Mouse (Mus musculus) forebrain, postnatal 0 days (tissue): Measurements from ENCODE around the gene Tlr9. TPM values are rescaled to one million over a fixed set of nuclear protein-coding genes. Genes with fewer than 3 reads are reported as not detected.

Source experiments
- ATAC-seq: fragments of 200-750 bp; cut with Nextera tagmentation; 2 replicates; pipeline ENCODE4 v1.8.0; 2017; ENCODE audit warnings: mild to moderate bottlenecking, moderate library complexity
- DNase-seq: peaks from one replicate; pipeline ENCODE4 v3.0.0-alpha.2; 2015
- H3K27ac ChIP-seq: fragments of 300-500 bp; sonication (generic); 2 replicates; pipeline ENCODE4 v1.5.1; 2014; ENCODE audit warnings: low read depth, mild to moderate bottlenecking, antibody characterized with exemption, low read length, moderate library complexity, mixed read lengths
- H3K27me3 ChIP-seq: fragments of 300-500 bp; sonication (generic); 2 replicates; pipeline ENCODE4 v1.6.1; 2014; ENCODE audit warnings: mild to moderate bottlenecking, low read length, mixed read lengths; ENCODE audit not compliant: insufficient read depth
- H3K36me3 ChIP-seq: fragments of 300-500 bp; sonication (generic); 2 replicates; pipeline ENCODE4 v1.6.1; 2014; ENCODE audit warnings: mild to moderate bottlenecking, moderate library complexity; ENCODE audit not compliant: insufficient read depth
- H3K4me1 ChIP-seq: fragments of 300-500 bp; sonication (generic); 2 replicates; pipeline ENCODE4 v1.6.1; 2014; ENCODE audit warnings: antibody characterized with exemption; ENCODE audit not compliant: insufficient read depth
- H3K4me2 ChIP-seq: fragments of 300-500 bp; sonication (generic); 2 replicates; pipeline ENCODE4 v1.6.1; 2014; ENCODE audit warnings: low read depth, mild to moderate bottlenecking, moderate library complexity
- H3K4me3 ChIP-seq: fragments of 300-500 bp; sonication (generic); 2 replicates; pipeline ENCODE4 v1.5.1; 2014; ENCODE audit warnings: low read depth, low read length, mixed read lengths
- H3K9ac ChIP-seq: fragments of 300-500 bp; sonication (generic); 2 replicates; pipeline ENCODE4 v1.6.1; 2014; ENCODE audit warnings: mild to moderate bottlenecking
- H3K9me3 ChIP-seq: fragments of 300-500 bp; sonication (generic); 2 replicates; pipeline ENCODE4 v1.6.1; 2016; ENCODE audit warnings: low read length
- CTCF ChIP-seq: sonication (generic); IDR thresholded peaks from 2 replicates; pipeline ENCODE4 v1.5.1; 2016; ENCODE audit warnings: antibody characterized with exemption, control low read depth, low read depth
- WGBS: fragments of 180-500 bp; shearing (Covaris S2); extraction: QIAGEN DNeasy Blood & Tissue Kit; methylation state at CpG from one replicate; pipeline ENCODE4 v1.1.7; 2014; 5-methylcytosine and 5-hydroxymethylcytosine counted together
- microRNA counts: library from miRNA; unstranded; fragments of <30 nt; microRNA quantifications from one replicate; lab custom pipeline; 2015
- microRNA-seq, 2 experiments: library from miRNA; unstranded; fragments of <30 nt; microRNA quantifications; one replicate each; pipeline ENCODE4; 2016
- polyA plus RNA-seq: library from polyadenylated mRNA; unstranded; fragments of >200 nt; fragmentation: Nextera tagmentation; extraction: Ambion mirVana; gene quantifications from 2 replicates; pipeline ENCODE4 v1.2.1, GENCODE M21; 2015
- total RNA-seq: library from RNA; depleted of rRNA; stranded (reverse); fragments of >200 nt; gene quantifications from 2 replicates; pipeline ENCODE4 v1.2.3, GENCODE M21; 2014; rRNA removed

Gene Tlr9
- total and polyA plus RNA-seq, 2 experiments from 2014 or later = 0.04 to 0.14 TPM

DNA sequence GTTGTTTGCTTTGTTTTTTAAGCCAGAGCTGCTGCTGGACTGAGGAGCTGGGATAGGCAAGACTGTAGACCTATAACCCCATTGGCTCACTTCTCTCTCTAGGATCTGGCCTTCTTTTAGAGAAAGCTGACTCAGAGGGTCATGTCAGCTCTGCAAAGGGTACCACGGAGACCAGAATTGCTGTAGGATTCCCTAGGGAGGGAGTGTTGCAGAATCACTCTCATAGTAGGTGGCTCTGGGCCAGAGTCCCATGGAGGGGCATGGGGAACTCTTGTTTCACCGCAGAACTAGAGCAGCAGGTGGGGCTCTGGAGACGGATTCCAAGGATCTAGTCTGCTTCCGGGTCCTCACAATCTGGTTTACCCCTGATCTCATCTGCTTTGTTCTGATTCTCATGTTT is 51.4 kb downstream of the Tlr9 start:
- ATAC-seq = no peak
- Histone ChIP-seq H3K9ac (no peak overlapping the region), H3K27me3 (no peaks in the 10 kb centered on the region), H3K4me3 (no peak overlapping the region), H3K36me3 (no peaks in the 10 kb centered on the region), H3K27ac (no peak overlapping the region), H3K4me2 (no peak overlapping the region), H3K4me1 (peaks cover 17% of the 10 kb centered on the region), H3K9me3 (no peaks in the 10 kb centered on the region)
- no peak for TF ChIP-seq CTCF
- DNase-seq = no peak
- WGBS = 62% methylated on average over 4 of the region's 4 CpGs

DNA sequence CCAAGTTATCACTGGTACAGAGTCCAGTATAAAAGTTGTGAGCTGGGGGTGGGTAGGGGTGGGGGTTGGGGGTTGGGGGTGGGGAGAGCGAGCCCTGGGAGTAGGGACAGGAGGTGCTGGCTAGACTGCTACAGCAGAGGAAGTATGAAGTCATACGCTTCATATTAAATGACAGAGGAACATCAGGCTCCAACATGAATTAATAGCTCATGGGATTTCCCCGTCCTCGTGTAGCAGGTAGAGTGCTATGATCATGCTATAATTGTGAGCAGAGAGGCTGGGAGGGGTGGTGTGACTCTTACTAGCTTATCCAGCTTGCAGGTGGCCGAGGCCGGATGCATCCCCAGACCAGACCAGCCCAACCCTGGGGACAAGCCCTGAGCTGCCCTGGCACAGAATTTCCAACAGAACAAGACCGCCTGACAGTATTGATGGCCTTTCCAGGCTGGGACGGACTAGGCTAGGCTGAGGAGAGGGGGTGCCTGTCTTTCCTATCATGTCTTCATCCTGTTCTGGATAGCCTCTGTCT is 52.3 kb downstream of the Tlr9 start:
- TF ChIP-seq CTCF = no peak
- Histone ChIP-seq H3K27ac (no peak overlapping the region), H3K27me3 (no peaks in the 10 kb centered on the region), H3K4me3 (no peak overlapping the region), H3K4me2 (no peak overlapping the region), H3K4me1 (peaks cover 8% of the 10 kb centered on the region), H3K36me3 (no peaks in the 10 kb centered on the region), H3K9me3 (no peaks in the 10 kb centered on the region), H3K9ac (no peak overlapping the region)
- DNase-seq (no peak), ATAC-seq (no peak)
- WGBS = 88% methylated on average over 8 of the region's 8 CpGs

DNA sequence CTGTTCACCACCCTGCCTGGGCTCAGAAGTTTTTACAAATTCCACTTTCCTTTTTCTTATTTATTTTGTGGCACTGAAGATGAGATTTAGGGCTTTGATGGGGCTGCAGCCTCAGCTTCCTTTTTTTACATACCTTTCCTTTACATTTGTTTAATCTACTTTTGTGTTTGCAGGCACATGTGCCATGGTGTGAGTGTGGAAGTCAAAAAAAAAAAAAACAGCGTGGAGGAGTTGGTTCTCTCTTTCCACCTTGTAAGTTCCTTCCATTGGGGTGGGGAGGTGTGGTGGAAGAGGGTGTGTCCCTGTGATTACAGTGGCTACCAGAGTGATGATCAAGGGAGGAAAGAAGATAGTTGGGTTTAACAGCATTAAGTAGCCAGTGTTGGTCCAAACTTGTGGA is 53.4 kb downstream of the Tlr9 start:
- no peak for ATAC-seq
- Histone ChIP-seq H3K27ac (no peak overlapping the region), H3K36me3 (no peaks in the 10 kb centered on the region), H3K9me3 (no peaks in the 10 kb centered on the region), H3K27me3 (no peaks in the 10 kb centered on the region), H3K4me1 (no peaks in the 10 kb centered on the region), H3K4me3 (no peak overlapping the region), H3K9ac (no peak overlapping the region), H3K4me2 (no peak overlapping the region)
- WGBS = 72% methylated on average over 1 of the region's 1 CpGs
- DNase-seq = no peak
- TF ChIP-seq CTCF = no peak

MicroRNA genes within 50 kb of the gene (microRNA counts, 519-probe panel; counts per million panel counts)
- 7,955 counts per million, percentile 97 among the panel's probes with 10 or more counts for microRNA mmu-let-7g (lab: Ali Mortazavi, UCI)

Small RNAs within 50 kb of the gene (microRNA-seq; reads per million reads assigned to microRNA genes)
- gene Mirlet7g = 68,882 to 80,663 reads per million in 2 experiments

Other genes starting within 250 kb of the Tlr9 start
- gene Col6a4, start 125.8 kb upstream of the Tlr9 start, total RNA-seq = 0.81 and 2.0 TPM in 2 replicates
- gene Col6a4, start 125.8 kb upstream of the Tlr9 start, polyA plus RNA-seq = 0.92 and 1.1 TPM in 2 replicates
- 2.0 and 3.0 TPM in 2 replicates for gene Glyctk, start 64.5 kb upstream of the Tlr9 start, total RNA-seq
- gene Glyctk, start 64.5 kb upstream of the Tlr9 start, polyA plus RNA-seq = 1.1 TPM in 2 replicates
- gene Wdr82, start 51.7 kb upstream of the Tlr9 start, total RNA-seq = 216 and 261 TPM in 2 replicates
- 31.5 and 32.5 TPM in 2 replicates for gene Wdr82, start 51.7 kb upstream of the Tlr9 start, polyA plus RNA-seq
- 16.5 and 20.6 TPM in 2 replicates for gene Ppm1m, start 22.9 kb upstream of the Tlr9 start, total RNA-seq
- gene Ppm1m, start 22.9 kb upstream of the Tlr9 start, polyA plus RNA-seq = 13.7 and 17.7 TPM in 2 replicates
- gene Twf2, start 19.5 kb upstream of the Tlr9 start, total RNA-seq = 63.1 and 74.6 TPM in 2 replicates
- 50.9 and 55.6 TPM in 2 replicates for gene Twf2, start 19.5 kb upstream of the Tlr9 start, polyA plus RNA-seq
- 58.4 and 68.4 TPM in 2 replicates for gene Alas1, start 26.1 kb downstream of the Tlr9 start, total RNA-seq
- 70.4 and 77.8 TPM in 2 replicates for gene Alas1, start 26.1 kb downstream of the Tlr9 start, polyA plus RNA-seq
- gene Poc1a, start 58.5 kb downstream of the Tlr9 start, total RNA-seq = 5.8 and 7.6 TPM in 2 replicates
- gene Poc1a, start 58.5 kb downstream of the Tlr9 start, polyA plus RNA-seq = 12.0 and 14.3 TPM in 2 replicates
- gene Dusp7, start 146.0 kb downstream of the Tlr9 start, total RNA-seq = 43.5 and 44.5 TPM in 2 replicates
- gene Dusp7, start 146.0 kb downstream of the Tlr9 start, polyA plus RNA-seq = 16.5 and 16.7 TPM in 2 replicates
- gene Rpl29, start 206.9 kb downstream of the Tlr9 start, total RNA-seq = 890 and 984 TPM in 2 replicates
- gene Rpl29, start 206.9 kb downstream of the Tlr9 start, polyA plus RNA-seq = 678 and 804 TPM in 2 replicates
- gene Acy1, start 215.7 kb downstream of the Tlr9 start, total RNA-seq = 12.9 and 18.1 TPM in 2 replicates
- gene Acy1, start 215.7 kb downstream of the Tlr9 start, polyA plus RNA-seq = 20.5 and 21.0 TPM in 2 replicates
- gene Abhd14b, start 224.9 kb downstream of the Tlr9 start, total RNA-seq = 10.5 and 13.8 TPM in 2 replicates
- gene Abhd14b, start 224.9 kb downstream of the Tlr9 start, polyA plus RNA-seq = 7.6 and 8.8 TPM in 2 replicates
- gene Abhd14a, start 225.1 kb downstream of the Tlr9 start, total RNA-seq = 54.4 and 63.2 TPM in 2 replicates
- gene Abhd14a, start 225.1 kb downstream of the Tlr9 start, polyA plus RNA-seq = 84.1 and 87.1 TPM in 2 replicates
- 454 and 602 TPM in 2 replicates for gene Pcbp4, start 230.7 kb downstream of the Tlr9 start, total RNA-seq
- gene Pcbp4, start 230.7 kb downstream of the Tlr9 start, polyA plus RNA-seq = 251 and 273 TPM in 2 replicates
- gene Gpr62, start 243.3 kb downstream of the Tlr9 start, total RNA-seq = 1.5 and 1.8 TPM in 2 replicates
- 2.3 and 3.0 TPM in 2 replicates for gene Gpr62, start 243.3 kb downstream of the Tlr9 start, polyA plus RNA-seq